Mouse (Mus musculus) lung, embryonic 16.5 days (tissue): ENCODE results near the gene Ssbp3. TPM values are rescaled to one million over a fixed set of nuclear protein-coding genes. Genes with fewer than 3 reads are reported as not detected.
A peak's percentile ranks its signal among the peaks of the same experiment; 100 is the strongest.

Experiments used
- ATAC-seq: fragments of 200-750 bp; cut with Nextera tagmentation; 2 replicates; pipeline ENCODE4 v1.8.0; 2017; ENCODE audit warnings: low read depth, mild to moderate bottlenecking, moderate library complexity
- H3K27ac ChIP-seq: fragments of 300-500 bp; sonication (generic); 2 replicates; pipeline ENCODE4 v1.5.1; 2014; ENCODE audit warnings: mild to moderate bottlenecking, control low read depth, low read length
- H3K27me3 ChIP-seq: fragments of 300-500 bp; sonication (generic); 2 replicates; pipeline ENCODE4 v1.6.1; 2014; ENCODE audit warnings: low read depth, low read length, mixed read lengths; ENCODE audit not compliant: control insufficient read depth, insufficient read depth
- H3K36me3 ChIP-seq: fragments of 300-500 bp; sonication (generic); 2 replicates; pipeline ENCODE4 v1.6.1; 2014; ENCODE audit warnings: low read length; ENCODE audit not compliant: control insufficient read depth, insufficient read depth
- H3K4me1 ChIP-seq: fragments of 300-500 bp; sonication (generic); replicated peaks from 2 replicates; pipeline ENCODE4 v1.6.1; 2014; ENCODE audit warnings: low read length, mixed read lengths; ENCODE audit not compliant: control insufficient read depth, insufficient read depth
- H3K4me2 ChIP-seq: fragments of 300-500 bp; sonication (generic); 2 replicates; pipeline ENCODE4 v1.6.1; 2014; ENCODE audit warnings: low read depth, low read length, control low read depth
- H3K4me3 ChIP-seq: fragments of 300-500 bp; sonication (generic); 2 replicates; pipeline ENCODE4 v1.5.1; 2014; ENCODE audit warnings: mild to moderate bottlenecking, low read length, control low read depth
- H3K9ac ChIP-seq: fragments of 300-500 bp; sonication (generic); 2 replicates; pipeline ENCODE4 v1.6.1; 2014; ENCODE audit warnings: low read length, control low read depth
- H3K9me3 ChIP-seq: fragments of 300-500 bp; sonication (generic); 2 replicates; pipeline ENCODE4 v1.6.1; 2016; ENCODE audit warnings: low read length; ENCODE audit not compliant: control insufficient read depth
- WGBS: fragments of 180-500 bp; shearing (Covaris S2); extraction: QIAGEN DNeasy Blood & Tissue Kit; methylation state at CpG from one replicate; pipeline ENCODE4 v1.1.7; 2014; 5-methylcytosine and 5-hydroxymethylcytosine counted together
- polyA plus RNA-seq: library from polyadenylated mRNA; unstranded; fragments of >200 nt; fragmentation: Nextera tagmentation; extraction: Ambion mirVana; gene quantifications from 2 replicates; pipeline ENCODE4 v1.2.1, GENCODE M21; 2015

Gene Ssbp3
- polyA plus RNA-seq, 1 experiment from 2014 or later = 61.7 TPM

- H3K27ac ChIP-seq = no peak overlapping the region
- no peak for ATAC-seq
- no peak overlapping the region for H3K4me2 ChIP-seq
- H3K9me3 ChIP-seq = no peaks in the 10 kb centered on the region
- H3K36me3 ChIP-seq = peaks cover 13% of the 10 kb centered on the region
- 73% methylated on average over 10 of the region's 10 CpGs for whole genome bisulfite sequencing
- no peak overlapping the region for H3K9ac ChIP-seq
- peaks cover 10% of the 10 kb centered on the region for H3K4me1 ChIP-seq
- H3K4me3 ChIP-seq = no peak overlapping the region
- no peaks in the 10 kb centered on the region for H3K27me3 ChIP-seq
These were observed 14.4 kb downstream of the Ssbp3 start for GRCm38 (mm10) chr4:106924888-106925287.

GRCm38 (mm10) chr4:106926401-106926800, 15.9 kb downstream of the Ssbp3 start:
- H3K36me3 ChIP-seq = peaks cover 7% of the 10 kb centered on the region; the same call in 1 of the 2 replicates
- H3K9me3 ChIP-seq = no peaks in the 10 kb centered on the region
- H3K4me1 ChIP-seq = peaks cover 7% of the 10 kb centered on the region
- no peak overlapping the region for H3K4me2 ChIP-seq
- H3K27ac ChIP-seq = no peak overlapping the region
- no peaks in the 10 kb centered on the region for H3K27me3 ChIP-seq
- 84% methylated on average over 9 of the region's 9 CpGs for WGBS
- H3K9ac ChIP-seq = no peak overlapping the region
- H3K4me3 ChIP-seq = no peak overlapping the region
- no peak for ATAC-seq

- Histone ChIP-seq H3K4me2 (no peak overlapping the region), H3K4me3 (no peak overlapping the region), H3K9me3 (no peaks in the 10 kb centered on the region), H3K9ac (no peak overlapping the region), H3K27me3 (no peaks in the 10 kb centered on the region), H3K36me3 (peaks cover 7% of the 10 kb centered on the region; the same call in 1 of the 2 replicates), H3K27ac (no peak overlapping the region), H3K4me1 (peaks cover under 1% of the 10 kb centered on the region; the same call in 1 of the 2 replicates)
- 89% methylated on average over 6 of the region's 6 CpGs for WGBS
- ATAC-seq = no peak
These were observed 16.5 kb downstream of the Ssbp3 start for GRCm38 (mm10) chr4:106927034-106927433.

- H3K27me3 ChIP-seq = no peaks in the 10 kb centered on the region
- H3K4me3 ChIP-seq = no peak overlapping the region
- WGBS = 81% methylated on average over 7 of the region's 7 CpGs
- peaks cover 11% of the 10 kb centered on the region for H3K4me1 ChIP-seq
- no peak overlapping the region for H3K9ac ChIP-seq
- no peaks in the 10 kb centered on the region for H3K9me3 ChIP-seq
- ATAC-seq = no peak
- no peak overlapping the region for H3K27ac ChIP-seq
- 0 out of 2 replicates have a peak, but pooled peaks cover 2% of the 10 kb centered on the region for H3K36me3 ChIP-seq
- H3K4me2 ChIP-seq = no peak overlapping the region
These were observed 18.5 kb downstream of the Ssbp3 start for GRCm38 (mm10) chr4:106928961-106929360.

GRCm38 (mm10) chr4:106932583-106932982, 22.1 kb downstream of the Ssbp3 start:
- Histone ChIP-seq H3K4me3 (no peak overlapping the region), H3K36me3 (no peaks in the 10 kb centered on the region; the same call in 1 of the 2 replicates), H3K27me3 (no peaks in the 10 kb centered on the region), H3K9ac (no peak overlapping the region), H3K9me3 (no peaks in the 10 kb centered on the region), H3K4me2 (no peak overlapping the region), H3K4me1 (peaks cover 37% of the 10 kb centered on the region), H3K27ac (no peak overlapping the region)
- WGBS = 87% methylated on average over 7 of the region's 7 CpGs
- ATAC-seq = no peak

GRCm38 (mm10) chr4:106933813-106934482, 23.4 kb downstream of the Ssbp3 start:
- Histone ChIP-seq H3K27me3 (no peaks in the 10 kb centered on the region), H3K4me3 (no peak overlapping the region), H3K9me3 (no peaks in the 10 kb centered on the region), H3K4me1 (peaks cover 42% of the 10 kb centered on the region), H3K9ac (no peak overlapping the region), H3K4me2 (no peak overlapping the region), H3K27ac (no peak overlapping the region), H3K36me3 (no peaks in the 10 kb centered on the region; the same call in 1 of the 2 replicates)
- WGBS = 37% methylated on average over 9 of the region's 9 CpGs
- ATAC-seq = peak; percentile 67

GRCm38 (mm10) chr4:106934931-106935582, 24.6 kb downstream of the Ssbp3 start:
- no peaks in the 10 kb centered on the region for H3K9me3 ChIP-seq
- H3K9ac ChIP-seq = no peak overlapping the region
- no peaks in the 10 kb centered on the region for H3K27me3 ChIP-seq
- no peak overlapping the region for H3K4me3 ChIP-seq
- H3K4me1 ChIP-seq = peaks cover 54% of the 10 kb centered on the region
- H3K36me3 ChIP-seq = no peaks in the 10 kb centered on the region; the same call in 1 of the 2 replicates
- no peak overlapping the region for H3K27ac ChIP-seq
- H3K4me2 ChIP-seq = no peak overlapping the region
- no peak for ATAC-seq
- WGBS = 67% methylated on average over 12 of the region's 12 CpGs

- H3K4me3 ChIP-seq = no peak overlapping the region
- no peaks in the 10 kb centered on the region for H3K27me3 ChIP-seq
- H3K4me2 ChIP-seq = no peak overlapping the region
- ATAC-seq = no peak
- H3K4me1 ChIP-seq = peaks cover 55% of the 10 kb centered on the region
- H3K9ac ChIP-seq = no peak overlapping the region
- H3K9me3 ChIP-seq = no peaks in the 10 kb centered on the region
- WGBS = 21% methylated on average over 2 of the region's 2 CpGs
- H3K36me3 ChIP-seq = no peaks in the 10 kb centered on the region; the same call in 1 of the 2 replicates
- no peak overlapping the region for H3K27ac ChIP-seq
These were observed 25.1 kb downstream of the Ssbp3 start for GRCm38 (mm10) chr4:106935583-106935935.

GRCm38 (mm10) chr4:106936041-106936440, 25.5 kb downstream of the Ssbp3 start:
- no peak overlapping the region for H3K4me2 ChIP-seq
- no peak for ATAC-seq
- no peak overlapping the region for H3K9ac ChIP-seq
- peaks cover 60% of the 10 kb centered on the region for H3K4me1 ChIP-seq
- no peaks in the 10 kb centered on the region for H3K9me3 ChIP-seq
- no peak overlapping the region for H3K4me3 ChIP-seq
- 72% methylated on average over 3 of the region's 3 CpGs for WGBS
- H3K27me3 ChIP-seq = no peaks in the 10 kb centered on the region
- H3K36me3 ChIP-seq = no peaks in the 10 kb centered on the region; the same call in 1 of the 2 replicates
- peak overlapping the region; percentile 59; the same call in 1 of the 2 replicates for H3K27ac ChIP-seq
